Mouse (Mus musculus): ENCODE measurements at regions not wholly inside any gene's neighbourhood (a gene's known extent, or its start where the extent isn't known, plus 50 kb on each side); places are given as distances from the start of the nearest gene placed in this dataset.

GRCm38 (mm10) chr10:109407011-109407410 lies 396.2 kb upstream of the Syt1 start:
- no peak for TF ChIP-seq POLR2A (IDR thresholded peaks at IDR 0.05; ENCODE audit: borderline replicate concordance, insufficient read depth, low read length)
- TF ChIP-seq CTCF (IDR thresholded peaks at IDR 0.05; ENCODE audit: borderline replicate concordance, insufficient read depth, low read depth, low read length): no peak
